Mouse (Mus musculus) spleen, adult 2 months (tissue): Measurements from ENCODE around the gene Fth1.
A peak's percentile ranks its signal among the peaks of the same experiment; 100 is the strongest.

Experiments
- CTCF ChIP-seq: fragments of 200-500 bp; IDR thresholded peaks from 2 replicates; pipeline ENCODE4 v1.5.1; 2011; ENCODE audit warnings: mild to moderate bottlenecking, inconsistent platforms; ENCODE audit not compliant: insufficient read depth, insufficient read length, insufficient replicate concordance; ENCODE audit errors: extremely low read depth
- POLR2A ChIP-seq: fragments of 200-500 bp; IDR thresholded peaks from 2 replicates; pipeline ENCODE4 v1.6.1; 2011; ENCODE audit warnings: low read depth, low read length, inconsistent platforms

GRCm38 (mm10) chr19:10000330-10000729 is 19.9 kb downstream of the Fth1 start:
- TF ChIP-seq POLR2A (no peak), CTCF (peak; percentile 41; the same call in 1 of the 2 replicates)
